Mouse (Mus musculus) liver, adult 10 weeks (tissue): ENCODE measurements around the gene Gltp. TPM values are rescaled to one million over a fixed set of nuclear protein-coding genes. Genes with fewer than 3 reads are reported as not detected.

Experiments used
- polyA plus RNA-seq: library from polyadenylated mRNA; stranded (reverse); fragments of 350-450 nt; fragmentation: Illumina TruSeq; extraction: RNeasy Lipid Tissue Mini Kit (QIAGEN cat#74804); gene quantifications from one replicate; pipeline ENCODE4 v1.2.3, GENCODE M21; 2014; ENCODE audit warnings: low read depth, low replicate concordance

Gltp gene
- polyA plus RNA-seq: 1.7 TPM

DNA sequence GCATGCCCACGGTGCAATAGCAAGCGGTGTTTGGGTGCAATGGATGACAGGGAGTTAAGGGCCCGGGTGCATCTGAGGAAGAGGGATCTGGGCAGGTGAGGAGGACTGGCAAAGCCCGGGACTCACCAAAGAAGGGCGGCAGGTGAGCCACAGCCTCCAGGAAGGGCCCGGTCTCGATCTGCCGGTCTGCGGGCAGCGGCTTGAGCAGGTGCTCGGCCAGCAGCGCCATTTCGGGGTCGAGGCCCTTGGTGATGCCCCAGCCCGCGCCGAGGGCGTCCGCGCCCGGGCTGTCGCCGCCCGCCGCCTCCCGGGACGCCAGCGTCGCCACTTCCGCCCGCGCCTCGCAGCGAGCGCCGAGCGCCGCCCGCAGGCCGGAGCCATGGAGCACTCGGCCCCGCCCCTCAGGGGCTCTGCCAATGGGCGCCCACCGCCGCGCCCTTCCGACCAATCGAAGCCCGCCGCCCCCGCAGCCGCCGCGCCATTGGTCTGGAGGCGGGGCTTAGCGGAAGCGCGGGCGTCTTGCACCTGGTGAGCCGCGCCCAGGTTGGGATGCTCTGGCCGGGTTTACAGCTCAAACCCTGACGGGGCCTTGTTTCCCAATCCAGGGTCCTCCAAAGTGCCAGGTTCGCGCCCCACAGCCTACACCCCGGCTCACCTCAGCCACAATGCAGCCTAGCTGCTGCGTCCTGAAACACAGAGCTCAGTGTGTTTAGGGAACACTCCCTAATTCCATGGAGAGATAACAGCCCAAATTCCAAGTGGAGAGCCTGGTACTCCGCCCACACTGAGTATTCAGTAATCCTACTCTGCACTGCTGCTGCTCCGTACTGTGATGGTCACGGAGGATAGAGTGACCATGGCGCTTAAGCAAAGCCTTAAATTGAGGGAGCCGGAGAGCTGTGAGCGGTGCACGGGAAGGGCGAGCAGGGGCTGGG, at the start of gene Gltp:
Gene Gltp (minus strand): TSS at position 352 of the 935 bp plus-strand sequence.

DNA sequence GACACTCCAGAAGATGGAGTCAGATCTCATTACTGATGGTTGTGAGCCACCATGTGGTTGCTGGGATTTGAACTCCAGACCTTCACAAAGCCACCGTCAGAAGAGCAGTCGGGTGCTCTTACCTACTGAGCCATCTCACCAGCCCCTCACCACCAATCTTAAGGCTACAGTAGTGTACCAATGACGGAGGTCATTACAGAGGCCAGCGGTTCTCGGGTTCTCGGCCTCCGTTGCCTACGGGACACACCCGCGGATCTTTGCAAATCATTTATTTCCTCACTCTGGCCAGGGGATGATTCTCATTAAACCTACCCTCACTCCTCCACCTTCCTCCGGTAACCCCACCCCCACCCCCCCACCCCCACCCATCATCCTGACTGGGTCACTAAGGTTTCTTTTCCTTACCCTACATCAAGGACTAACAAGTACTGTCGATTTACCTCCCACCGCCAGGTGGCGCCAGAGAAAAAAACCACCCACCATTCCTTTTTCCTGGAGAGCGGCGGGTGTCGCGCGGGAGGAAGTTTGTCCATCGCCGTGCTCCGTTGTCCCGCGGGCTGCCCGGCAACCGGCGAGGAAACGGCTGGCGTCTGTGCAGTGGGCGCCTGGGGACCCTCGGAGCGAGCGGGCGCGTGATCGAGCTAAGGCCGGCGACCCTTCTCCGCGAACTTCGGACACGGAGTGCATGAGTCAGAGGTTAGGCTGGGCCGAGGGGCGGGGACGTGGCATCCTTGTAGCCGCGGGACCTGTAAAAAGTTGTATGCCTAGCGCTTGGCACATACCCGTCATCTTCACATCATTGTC, 16.7 kb upstream of the Gltp start, which contains the start of gene Tchp:
Gene Tchp (plus strand): TSS at position 496 of the 804 bp plus-strand sequence.

DNA sequence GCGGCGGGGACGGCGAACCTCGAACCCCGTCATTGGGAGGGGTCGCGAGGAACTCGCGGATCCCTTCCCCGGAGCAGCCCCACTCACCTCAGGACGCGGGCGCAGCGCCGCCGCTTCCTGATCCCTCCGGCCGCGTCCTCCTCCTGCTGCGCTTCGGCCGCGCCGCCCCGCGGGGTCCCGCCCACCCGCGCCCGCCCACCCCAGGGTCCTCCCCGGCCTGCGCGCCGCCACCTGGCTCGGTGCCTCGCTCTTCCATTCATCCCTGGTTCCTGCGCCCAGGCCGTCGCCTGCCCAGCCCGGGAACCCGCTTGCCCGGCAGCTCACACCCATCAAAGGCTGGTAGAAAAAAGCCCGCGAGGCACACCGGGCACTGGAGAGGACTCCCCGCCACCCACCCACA, 32.5 kb downstream of the Gltp start, which contains the start of gene Trpv4:
Gene Trpv4 (minus strand): TSS at position 167 of the 400 bp plus-strand sequence.

Other genes with a start within 250 kb of the Gltp start
- 13.3 TPM for gene Mmab, start 246.9 kb downstream of the Gltp start, polyA plus RNA-seq
- 1.1 TPM for gene Mvk, start 246.7 kb downstream of the Gltp start, polyA plus RNA-seq
- not detected for gene Fam222a, start 123.0 kb downstream of the Gltp start, polyA plus RNA-seq
- not detected for gene Trpv4, start 32.6 kb downstream of the Gltp start, polyA plus RNA-seq
- 0.56 TPM for gene Tchp, start 16.8 kb upstream of the Gltp start, polyA plus RNA-seq
- 11.6 TPM for gene Ankrd13a, start 83.7 kb upstream of the Gltp start, polyA plus RNA-seq
- gene Git2, start 84.5 kb upstream of the Gltp start, polyA plus RNA-seq: 5.6 TPM
- gene 1500011B03Rik, start 132.5 kb upstream of the Gltp start, polyA plus RNA-seq: 1.9 TPM
- not detected for gene 4930519G04Rik, start 162.7 kb upstream of the Gltp start, polyA plus RNA-seq
- not detected for gene Gm9936, start 167.7 kb upstream of the Gltp start, polyA plus RNA-seq
- 8.3 TPM for gene Oasl2, start 206.0 kb upstream of the Gltp start, polyA plus RNA-seq
- 1.8 TPM for gene Oasl1, start 232.3 kb upstream of the Gltp start, polyA plus RNA-seq